Mouse (Mus musculus): ENCODE measurements around the gene Rassf5.

- TF ChIP-seq CTCF (IDR thresholded peaks at IDR 0.05; ENCODE audit: borderline replicate concordance, insufficient read depth, low read length) (no peak), POLR2A (IDR thresholded peaks at IDR 0.05; ENCODE audit: low read depth, low read length) (no peak)
Measured at GRCm38 (mm10) chr1:131239576-131240193, 5.4 kb downstream of the Rassf5 start.
